Mouse (Mus musculus) embryonic fibroblast, embryonic 13.5 days (primary cell): ENCODE results near the gene Ostn.

ENCODE experiments used
- CTCF ChIP-seq: IDR thresholded peaks from 2 replicates; pipeline ENCODE4 v1.5.1; 2011; ENCODE audit warnings: mild to moderate bottlenecking, control low read depth, low read length, moderate library complexity, borderline replicate concordance; ENCODE audit not compliant: insufficient read depth
- POLR2A ChIP-seq: IDR thresholded peaks from 2 replicates; pipeline ENCODE4 v1.6.1; 2011; ENCODE audit warnings: low read depth, mild to moderate bottlenecking, control low read depth, low read length, moderate library complexity

DNA sequence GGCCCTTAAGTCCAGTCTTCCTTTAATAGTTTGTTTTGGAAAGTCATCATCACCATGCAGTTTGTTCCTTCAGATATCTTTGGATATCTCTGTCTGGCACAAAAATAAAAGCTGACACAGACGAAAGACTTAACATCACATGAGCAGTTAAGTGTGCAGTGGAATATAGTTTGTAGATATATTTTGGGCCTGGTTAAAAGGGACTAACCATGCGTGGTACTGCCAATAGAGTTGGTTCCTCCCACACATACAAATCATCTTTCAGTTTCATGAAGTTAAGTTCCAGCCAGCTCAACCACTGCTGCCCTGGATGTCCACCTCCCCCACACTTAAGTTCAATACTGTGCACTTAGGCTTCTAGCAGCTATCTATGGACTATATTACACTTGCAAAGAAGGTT lies 47.2 kb downstream of the Ostn start:
- TF ChIP-seq POLR2A (no peak), CTCF (no peak)
